Mouse (Mus musculus) C2C12 (cell line): ENCODE measurements at regions not wholly inside any gene's neighbourhood (a gene's known extent, or its start where the extent isn't known, plus 50 kb on each side); places are given as distances from the start of the nearest gene placed in this dataset.

Source experiments
- H3K27me3 ChIP-seq: one replicate; pipeline ENCODE4 v1.6.1; 2011; ENCODE audit not compliant: control insufficient read depth, insufficient read depth, insufficient read length
- H3K36me3 ChIP-seq: one replicate; pipeline ENCODE4 v1.6.1; 2011; ENCODE audit not compliant: control insufficient read depth, insufficient read depth
- H3K4me3 ChIP-seq: one replicate; pipeline ENCODE4 v1.5.1; 2011; ENCODE audit warnings: mild to moderate bottlenecking, control low read depth; ENCODE audit not compliant: poor library complexity, insufficient read depth, severe bottlenecking
- H3K79me2 ChIP-seq: one replicate; pipeline ENCODE4 v1.6.1; 2011; ENCODE audit not compliant: control insufficient read depth, insufficient read depth
- H3K79me3 ChIP-seq: one replicate; pipeline ENCODE4 v1.6.1; 2011; ENCODE audit warnings: low read depth, control low read depth
- H3ac ChIP-seq: one replicate; pipeline ENCODE3; 2011; ENCODE audit warnings: low read depth; ENCODE audit not compliant: control insufficient read depth, insufficient read length
- CEBPB ChIP-seq: IDR thresholded peaks from one replicate; pipeline ENCODE4 v1.6.1; 2011; ENCODE audit warnings: low read depth, mild to moderate bottlenecking, control low read depth, moderate library complexity
- CTCF ChIP-seq: IDR thresholded peaks from one replicate; pipeline ENCODE4 v1.5.1; 2011; ENCODE audit not compliant: control insufficient read depth, insufficient read depth, insufficient read length
- FOSL1 ChIP-seq: IDR thresholded peaks from one replicate; pipeline ENCODE4 v1.8.0; 2011; ENCODE audit warnings: mild to moderate bottlenecking, low read length; ENCODE audit not compliant: poor library complexity, insufficient read depth, severe bottlenecking
- MAX ChIP-seq: IDR thresholded peaks from one replicate; pipeline ENCODE4 v1.6.1; 2011; ENCODE audit warnings: mild to moderate bottlenecking, control low read depth
- MYOD1 ChIP-seq: IDR thresholded peaks from one replicate; pipeline ENCODE4 v1.6.1; 2011; ENCODE audit warnings: low read depth; ENCODE audit not compliant: control insufficient read depth, insufficient read length
- MYOG ChIP-seq: IDR thresholded peaks from one replicate; pipeline ENCODE4 v1.6.1; 2011; ENCODE audit not compliant: control insufficient read depth, insufficient read length; ENCODE audit errors: extremely low read depth
- USF1 ChIP-seq: IDR thresholded peaks from one replicate; pipeline ENCODE4 v1.6.1; 2011; ENCODE audit warnings: low read depth, mild to moderate bottlenecking, control low read depth, moderate library complexity

DNA sequence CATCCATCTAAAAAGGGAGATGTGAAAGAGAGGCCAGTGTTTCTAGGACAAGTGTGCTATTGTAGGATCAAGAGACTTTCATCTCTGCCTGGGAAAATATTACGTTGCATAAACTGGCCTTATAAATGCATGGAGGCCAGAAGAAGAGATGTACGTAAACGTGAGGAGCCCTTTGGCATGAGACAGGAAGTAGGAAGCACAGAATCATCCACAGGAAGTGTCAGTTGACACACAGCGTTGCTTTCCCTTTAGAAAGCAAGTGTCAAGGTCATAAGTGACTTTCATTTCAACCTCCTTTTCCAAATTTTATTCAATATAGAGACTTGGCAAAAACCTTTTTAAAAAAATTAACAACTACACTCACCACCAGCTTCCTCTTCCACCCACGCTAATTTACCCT lies 175.2 kb downstream of the Klf7 start:
- H3K4me3 ChIP-seq: no peak overlapping the region
- H3K27me3 ChIP-seq: no peaks in the 10 kb centered on the region
- no peaks in the 10 kb centered on the region for H3K79me3 ChIP-seq
- no peaks in the 10 kb centered on the region for H3K79me2 ChIP-seq
- TF ChIP-seq FOSL1 (no peak), MYOD1 (no peak), MAX (no peak), CTCF (no peak), MYOG (no peak), USF1 (no peak), CEBPB (no peak)
- H3K36me3 ChIP-seq: no peaks in the 10 kb centered on the region
- no peak overlapping the region for H3ac ChIP-seq

DNA sequence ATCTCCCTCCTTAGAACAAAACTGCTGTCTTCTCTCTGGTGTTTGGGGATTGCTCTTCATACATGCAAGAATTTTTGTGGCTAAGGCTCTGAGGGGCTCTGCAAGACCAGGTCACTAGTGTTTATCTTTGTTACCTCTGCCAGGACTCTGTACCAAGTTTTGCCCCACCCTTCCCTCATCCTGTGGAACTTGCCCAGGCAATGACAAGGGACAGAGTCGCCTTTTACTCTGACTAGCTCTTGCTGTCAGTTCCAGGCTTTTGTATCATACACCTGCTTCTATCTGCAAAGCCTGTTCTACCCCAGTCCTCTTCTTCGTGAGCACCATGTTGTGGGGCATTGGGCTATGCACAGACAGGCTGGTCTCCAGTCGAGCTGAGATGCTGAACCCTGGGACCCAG lies 175.7 kb upstream of the 4933402D24Rik start:
- Histone ChIP-seq H3K36me3 (no peaks in the 10 kb centered on the region), H3K4me3 (no peak overlapping the region), H3K79me3 (no peaks in the 10 kb centered on the region), H3K79me2 (no peaks in the 10 kb centered on the region), H3K27me3 (no peaks in the 10 kb centered on the region), H3ac (no peak overlapping the region)
- TF ChIP-seq MYOG (no peak), MAX (no peak), MYOD1 (no peak), CEBPB (no peak), USF1 (no peak), FOSL1 (no peak), CTCF (no peak)

DNA sequence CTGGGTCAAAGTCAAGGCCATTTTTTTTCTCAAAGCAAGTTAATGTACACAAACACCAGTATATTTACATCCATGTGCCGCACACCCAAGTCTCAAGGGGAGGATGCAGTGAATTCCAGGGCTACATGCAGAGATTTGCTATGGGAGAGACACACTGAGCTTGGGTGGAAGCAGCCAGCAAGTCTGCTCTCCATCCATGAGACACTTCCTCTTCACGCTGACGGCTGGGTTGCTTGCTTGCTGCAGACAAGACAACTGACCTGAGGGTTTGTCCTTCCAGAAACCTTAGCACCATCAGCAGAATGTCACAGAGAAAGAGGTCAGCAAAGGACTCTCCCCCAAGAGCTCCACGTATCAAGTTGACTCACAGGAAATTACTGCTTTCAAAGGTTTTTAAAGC lies 169.3 kb upstream of the 4933402D24Rik start:
- Histone ChIP-seq H3K4me3 (no peak overlapping the region), H3K36me3 (no peaks in the 10 kb centered on the region), H3K27me3 (peaks cover 3% of the 10 kb centered on the region), H3K79me3 (no peaks in the 10 kb centered on the region), H3ac (no peak overlapping the region), H3K79me2 (no peaks in the 10 kb centered on the region)
- TF ChIP-seq CTCF (no peak), MAX (no peak), MYOD1 (no peak), USF1 (no peak), MYOG (no peak), CEBPB (no peak), FOSL1 (no peak)

DNA sequence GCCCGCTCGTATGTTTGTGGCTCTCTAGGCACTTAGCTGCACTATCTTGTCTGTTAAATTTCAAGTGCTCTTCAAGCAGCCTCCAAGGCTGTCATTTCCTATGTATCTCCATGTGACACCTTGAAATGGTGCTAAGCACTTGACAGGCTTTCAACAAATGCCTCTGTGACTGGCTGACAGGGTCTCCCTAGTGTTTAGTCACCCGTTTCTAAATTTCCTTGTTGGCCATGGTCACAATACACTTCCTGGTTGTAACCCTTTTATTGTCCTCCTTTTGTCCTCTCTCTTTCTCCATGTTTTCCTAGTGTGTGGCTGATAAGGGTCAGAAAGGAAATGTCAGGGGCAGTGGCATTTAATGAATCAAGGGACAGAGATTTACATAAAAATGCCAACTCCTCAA lies 168.4 kb upstream of the 4933402D24Rik start:
- peaks cover 3% of the 10 kb centered on the region for H3K27me3 ChIP-seq
- no peak overlapping the region for H3ac ChIP-seq
- no peak overlapping the region for H3K4me3 ChIP-seq
- TF ChIP-seq USF1 (no peak), MYOD1 (no peak), MAX (no peak), CTCF (no peak)
- no peaks in the 10 kb centered on the region for H3K36me3 ChIP-seq
- H3K79me3 ChIP-seq: no peaks in the 10 kb centered on the region
- no peaks in the 10 kb centered on the region for H3K79me2 ChIP-seq

DNA sequence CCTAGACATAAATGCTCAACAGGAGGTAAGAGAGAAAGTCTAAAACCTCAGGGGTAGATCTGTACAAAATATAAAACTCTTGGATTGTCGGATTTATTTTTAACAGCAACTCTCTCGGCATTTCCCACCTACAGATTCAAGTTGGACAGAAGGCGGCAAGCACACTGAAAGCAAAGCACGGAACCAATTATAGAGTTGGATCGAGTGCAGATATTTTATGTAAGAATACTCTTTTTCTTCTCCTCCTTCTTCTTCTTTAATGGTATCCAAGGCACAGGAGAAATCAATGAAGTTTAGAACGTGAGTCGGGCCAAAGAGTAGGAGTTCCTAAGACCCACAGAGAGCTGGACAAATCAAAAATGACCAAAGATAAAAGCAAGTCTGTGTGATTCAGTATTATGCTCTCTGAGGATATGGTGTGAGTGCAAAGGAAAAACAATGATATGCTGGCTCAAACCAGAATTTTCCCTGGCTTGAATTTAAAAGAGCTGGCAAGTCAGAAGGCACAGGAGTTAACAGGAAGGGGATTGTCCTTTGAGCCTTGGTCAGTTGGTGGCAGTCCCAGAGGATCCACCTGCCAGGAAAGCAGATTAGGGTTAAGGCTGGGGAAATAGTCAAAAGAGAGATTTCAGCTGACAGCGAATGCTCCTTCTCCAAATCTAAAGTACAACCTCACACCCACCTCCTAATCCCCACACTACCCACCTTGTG lies 165.7 kb upstream of the 4933402D24Rik start:
- Histone ChIP-seq H3K27me3 (peaks cover 3% of the 10 kb centered on the region), H3ac (no peak overlapping the region), H3K79me2 (no peaks in the 10 kb centered on the region), H3K36me3 (no peaks in the 10 kb centered on the region), H3K4me3 (no peak overlapping the region), H3K79me3 (no peaks in the 10 kb centered on the region)
- no peak for TF ChIP-seq CTCF
- TF ChIP-seq CEBPB: no peak

DNA sequence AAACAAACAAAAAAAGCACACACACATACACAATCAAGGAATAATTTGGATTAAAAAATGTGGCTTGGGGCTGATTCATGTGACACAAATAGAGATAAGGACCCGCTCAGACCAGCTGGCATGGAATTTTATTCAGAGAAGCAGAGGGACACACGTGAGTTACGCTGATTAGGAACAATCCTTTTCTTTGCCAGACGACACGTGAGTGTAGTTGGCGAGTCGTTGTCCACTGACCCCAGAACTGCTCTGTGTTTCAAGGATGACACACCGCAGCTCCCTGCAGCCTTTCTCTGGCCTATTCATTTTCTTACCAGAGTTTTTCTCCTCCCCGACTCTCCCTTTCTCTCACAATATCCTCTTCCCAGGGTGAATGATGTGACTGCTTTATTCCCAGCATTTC lies 163.4 kb upstream of the 4933402D24Rik start:
- Histone ChIP-seq H3K36me3 (no peaks in the 10 kb centered on the region), H3K27me3 (peaks cover 3% of the 10 kb centered on the region), H3K79me3 (no peaks in the 10 kb centered on the region), H3K79me2 (no peaks in the 10 kb centered on the region), H3K4me3 (no peak overlapping the region), H3ac (no peak overlapping the region)
- TF ChIP-seq USF1 (no peak), MAX (no peak), CTCF (no peak), MYOG (no peak), FOSL1 (no peak), MYOD1 (no peak), CEBPB (no peak)
